Mouse (Mus musculus): ENCODE measurements around the gene Rnf128. TPM values are rescaled to one million over a fixed set of nuclear protein-coding genes. Genes with fewer than 3 reads are reported as not detected.

Gene Rnf128
- 5.5 and 6.7 TPM in 2 replicates for polyA plus RNA-seq (2015; fragmentation: Nextera tagmentation; extraction: Ambion mirVana)

DNA sequence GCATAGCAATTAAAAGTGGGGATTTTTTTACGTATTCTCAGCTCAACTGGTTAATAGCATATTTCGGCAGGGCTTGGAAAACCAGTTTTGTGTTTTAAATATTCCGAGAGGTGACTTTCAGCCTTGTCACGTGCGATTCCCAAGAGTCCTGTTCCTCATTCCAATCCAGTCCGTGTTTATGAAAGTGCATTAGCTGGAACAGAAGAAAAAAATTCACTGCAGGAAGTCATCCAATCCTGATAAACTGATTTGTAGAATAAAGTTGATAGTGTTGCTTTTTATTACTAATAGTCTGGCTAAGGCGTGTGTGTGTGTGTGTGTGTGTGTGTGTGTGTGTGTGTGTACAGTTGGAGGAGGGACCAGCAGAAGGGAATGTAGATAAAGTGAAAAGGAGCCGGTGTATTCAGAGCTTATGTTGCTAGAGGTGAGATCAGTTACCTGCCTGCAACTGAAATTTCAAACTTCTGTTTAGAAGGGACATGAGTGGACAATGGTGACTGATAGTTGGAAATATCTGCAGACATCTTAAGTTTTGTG is at the start of gene Rnf128:
TSS of gene Rnf128 (plus strand) at position 392 of the 537 bp plus-strand sequence.
- no peak for ATAC-seq
- H3K4me3 ChIP-seq (ENCODE audit: low read length), result no peak within 1 kb of the TSS
- 78% methylated on average over 8 of the region's 8 CpGs for WGBS
- H3K9ac ChIP-seq (ENCODE audit: low read depth, low read length), result no peak within 1 kb of the TSS
- H3K9me3 ChIP-seq (ENCODE audit: control insufficient read depth, low read length), result no peaks in the 10 kb centered on the region
- no peaks in the 10 kb centered on the region for H3K27me3 ChIP-seq (replicated peaks; ENCODE audit: control insufficient read depth, insufficient read depth, low read length)
- no peak within 1 kb of the TSS for H3K4me2 ChIP-seq (ENCODE audit: low read length)
- H3K27ac ChIP-seq (ENCODE audit: low read depth, low read length), result no peak within 1 kb of the TSS
- H3K4me1 ChIP-seq (ENCODE audit: control insufficient read depth, insufficient read depth, low read depth, low read length), result no peaks in the 10 kb centered on the region
- no peaks in the 10 kb centered on the region for H3K36me3 ChIP-seq (ENCODE audit: control insufficient read depth, insufficient read depth, low read length)

DNA sequence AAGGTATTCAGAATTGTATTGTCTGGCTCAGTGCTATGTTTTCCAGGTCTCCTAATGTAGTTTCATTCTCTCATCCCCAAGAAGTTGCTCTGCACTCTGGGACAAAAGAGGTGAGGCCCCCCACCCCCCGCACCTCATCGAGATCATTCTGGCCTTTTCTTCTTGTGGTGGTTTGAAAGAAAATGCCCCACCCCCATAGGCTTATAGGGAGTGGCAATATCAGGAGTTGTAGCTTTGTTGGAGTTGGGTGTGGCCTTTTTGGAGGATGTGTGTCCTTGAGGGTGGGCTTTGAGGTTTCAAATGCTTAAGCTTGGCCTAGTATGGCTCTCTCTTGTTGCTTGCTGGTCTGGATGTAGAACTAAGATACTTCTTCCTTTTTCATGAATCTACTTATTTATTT is 47.0 kb upstream of the Rnf128 start:
- no peak overlapping the region for H3K4me3 ChIP-seq (ENCODE audit: low read length)
- ATAC-seq, result no peak
- 92% methylated on average over 2 of the region's 2 CpGs for WGBS

DNA sequence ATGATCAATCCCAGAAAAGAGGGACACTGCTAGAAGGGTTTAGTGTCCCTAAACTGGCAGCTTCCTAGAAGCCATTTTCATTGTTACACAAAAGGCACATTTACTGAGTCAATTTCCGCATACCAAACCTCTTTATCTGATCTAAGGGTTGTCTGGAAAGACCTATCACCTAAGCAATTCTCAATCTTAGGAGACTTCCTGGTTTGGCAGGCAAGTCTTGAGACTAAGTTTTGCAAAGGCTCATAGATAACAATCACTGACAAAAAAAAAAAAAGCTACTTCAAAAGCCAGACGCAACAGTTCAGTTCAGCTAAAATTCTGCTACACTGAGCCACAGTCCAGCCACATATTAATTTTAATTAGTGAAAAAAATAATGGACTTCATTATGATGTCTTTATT is 43.9 kb upstream of the Rnf128 start:
- H3K27me3 ChIP-seq (replicated peaks; ENCODE audit: control insufficient read depth, insufficient read depth, low read length), result no peaks in the 10 kb centered on the region
- WGBS, result 88% methylated on average over 2 of the region's 2 CpGs
- H3K36me3 ChIP-seq (ENCODE audit: control insufficient read depth, insufficient read depth, low read length), result no peaks in the 10 kb centered on the region
- ATAC-seq, result no peak
- H3K9ac ChIP-seq (ENCODE audit: low read depth, low read length), result no peak overlapping the region
- no peak overlapping the region for H3K4me2 ChIP-seq (ENCODE audit: low read length)
- H3K4me3 ChIP-seq (ENCODE audit: low read length), result no peak overlapping the region
- no peak overlapping the region for H3K27ac ChIP-seq (ENCODE audit: low read depth, low read length)
- H3K4me1 ChIP-seq (ENCODE audit: control insufficient read depth, insufficient read depth, low read depth, low read length), result no peaks in the 10 kb centered on the region
- no peaks in the 10 kb centered on the region for H3K9me3 ChIP-seq (ENCODE audit: control insufficient read depth, low read length)

More for the DNA sequence above, 47.0 kb upstream of the Rnf128 start:
- Histone ChIP-seq H3K36me3 (ENCODE audit: control insufficient read depth, insufficient read depth, low read length) (no peaks in the 10 kb centered on the region), H3K4me2 (ENCODE audit: low read length) (no peak overlapping the region), H3K9me3 (ENCODE audit: control insufficient read depth, low read length) (no peaks in the 10 kb centered on the region), H3K27ac (ENCODE audit: low read depth, low read length) (no peak overlapping the region), H3K27me3 (replicated peaks; ENCODE audit: control insufficient read depth, insufficient read depth, low read length) (no peaks in the 10 kb centered on the region), H3K9ac (ENCODE audit: low read depth, low read length) (no peak overlapping the region), H3K4me1 (ENCODE audit: control insufficient read depth, insufficient read depth, low read depth, low read length) (no peaks in the 10 kb centered on the region)

DNA sequence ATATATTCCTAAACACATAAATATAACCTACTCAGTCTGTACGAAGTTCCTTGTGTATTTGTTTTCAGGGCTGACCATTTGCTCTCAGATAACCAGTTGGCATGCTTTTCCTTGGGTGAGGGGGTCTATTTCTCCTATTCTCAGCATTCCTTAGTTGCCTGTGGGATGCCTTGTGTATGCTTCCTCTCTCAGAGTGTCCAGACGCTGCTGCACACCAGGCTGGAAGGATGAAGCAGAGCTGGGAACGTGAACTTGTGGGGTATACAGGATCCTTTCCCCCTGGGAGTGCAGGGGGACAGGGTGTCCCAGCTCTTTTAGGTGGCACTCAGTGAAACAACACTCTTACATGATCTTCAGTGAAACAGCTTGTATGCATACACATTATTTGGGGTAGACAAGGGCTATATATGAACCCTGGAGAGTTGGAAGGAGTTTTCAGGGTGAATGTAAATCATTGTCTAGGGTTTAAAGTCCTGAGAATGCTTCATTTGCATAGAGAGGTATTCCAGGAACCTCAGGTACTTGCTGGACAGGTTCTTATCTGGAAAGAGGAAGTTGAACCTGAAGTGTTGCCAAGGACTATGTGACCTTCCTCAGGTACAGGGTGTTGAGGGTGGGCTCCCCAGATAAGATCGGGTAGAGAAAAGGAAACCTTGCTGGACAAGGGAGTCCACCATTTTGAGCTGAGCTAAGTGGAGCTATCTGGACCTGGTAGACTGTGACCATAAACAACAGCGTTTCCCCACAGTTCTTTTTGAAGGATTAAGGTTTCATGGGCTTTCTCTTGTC is 38.6 kb upstream of the Rnf128 start:
- Histone ChIP-seq H3K4me2 (ENCODE audit: low read length) (no peak overlapping the region), H3K4me3 (ENCODE audit: low read length) (no peak overlapping the region), H3K27me3 (replicated peaks; ENCODE audit: control insufficient read depth, insufficient read depth, low read length) (no peaks in the 10 kb centered on the region), H3K9me3 (ENCODE audit: control insufficient read depth, low read length) (no peaks in the 10 kb centered on the region), H3K36me3 (ENCODE audit: control insufficient read depth, insufficient read depth, low read length) (no peaks in the 10 kb centered on the region), H3K9ac (ENCODE audit: low read depth, low read length) (no peak overlapping the region), H3K4me1 (ENCODE audit: control insufficient read depth, insufficient read depth, low read depth, low read length) (no peaks in the 10 kb centered on the region), H3K27ac (ENCODE audit: low read depth, low read length) (no peak overlapping the region)
- WGBS, result 75% methylated on average over 5 of the region's 5 CpGs
- no peak for ATAC-seq

DNA sequence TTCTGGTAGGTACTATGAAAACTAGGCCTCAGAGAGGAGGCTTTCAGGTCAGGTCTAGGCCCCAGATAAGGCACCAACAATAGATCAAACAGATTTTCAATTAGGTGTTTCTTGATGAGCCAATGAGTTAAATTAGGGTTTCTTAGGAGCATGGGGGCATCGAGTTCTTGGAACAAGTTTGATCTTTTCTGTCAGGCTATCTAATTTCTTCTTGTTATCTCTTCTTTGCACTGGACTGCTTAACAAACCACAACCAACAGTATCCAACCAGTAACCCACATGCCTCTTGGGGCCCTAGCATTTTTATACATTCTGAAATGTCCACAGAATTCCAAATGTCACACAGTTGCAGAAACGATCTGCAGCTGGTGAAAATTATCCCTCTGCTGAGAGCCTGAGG is 37.4 kb upstream of the Rnf128 start:
- WGBS, result 82% methylated on average over 2 of the region's 2 CpGs
- Histone ChIP-seq H3K4me3 (ENCODE audit: low read length) (no peak overlapping the region), H3K9ac (ENCODE audit: low read depth, low read length) (no peak overlapping the region), H3K27ac (ENCODE audit: low read depth, low read length) (no peak overlapping the region), H3K9me3 (ENCODE audit: control insufficient read depth, low read length) (no peaks in the 10 kb centered on the region), H3K36me3 (ENCODE audit: control insufficient read depth, insufficient read depth, low read length) (no peaks in the 10 kb centered on the region), H3K4me2 (ENCODE audit: low read length) (no peak overlapping the region), H3K27me3 (replicated peaks; ENCODE audit: control insufficient read depth, insufficient read depth, low read length) (no peaks in the 10 kb centered on the region), H3K4me1 (ENCODE audit: control insufficient read depth, insufficient read depth, low read depth, low read length) (no peaks in the 10 kb centered on the region)
- no peak for ATAC-seq

DNA sequence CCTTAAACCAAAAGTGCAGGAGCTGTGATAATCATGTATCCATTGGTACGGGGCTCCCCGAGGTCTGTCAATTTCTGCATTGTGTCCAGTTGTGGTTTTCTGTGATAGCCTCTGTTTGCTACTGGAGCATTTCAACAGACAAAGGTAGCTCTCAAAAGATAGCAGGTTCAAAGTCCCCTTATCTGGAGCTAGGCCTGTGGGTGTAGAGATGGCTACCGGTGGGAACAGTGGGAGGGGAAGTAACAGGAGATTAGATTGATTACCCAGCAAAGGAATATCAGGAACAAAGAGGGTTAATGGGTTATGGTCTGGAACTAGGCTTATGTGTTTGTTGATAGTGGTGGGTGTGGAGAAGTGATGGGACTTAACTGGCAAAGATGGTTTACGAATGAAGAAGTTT is 36.1 kb upstream of the Rnf128 start:
- Histone ChIP-seq H3K9ac (ENCODE audit: low read depth, low read length) (no peak overlapping the region), H3K27me3 (replicated peaks; ENCODE audit: control insufficient read depth, insufficient read depth, low read length) (no peaks in the 10 kb centered on the region), H3K4me1 (ENCODE audit: control insufficient read depth, insufficient read depth, low read depth, low read length) (no peaks in the 10 kb centered on the region), H3K4me2 (ENCODE audit: low read length) (no peak overlapping the region), H3K36me3 (ENCODE audit: control insufficient read depth, insufficient read depth, low read length) (no peaks in the 10 kb centered on the region), H3K27ac (ENCODE audit: low read depth, low read length) (no peak overlapping the region), H3K4me3 (ENCODE audit: low read length) (no peak overlapping the region), H3K9me3 (ENCODE audit: control insufficient read depth, low read length) (no peaks in the 10 kb centered on the region)
- 87% methylated on average over 4 of the region's 4 CpGs for WGBS
- no peak for ATAC-seq

DNA sequence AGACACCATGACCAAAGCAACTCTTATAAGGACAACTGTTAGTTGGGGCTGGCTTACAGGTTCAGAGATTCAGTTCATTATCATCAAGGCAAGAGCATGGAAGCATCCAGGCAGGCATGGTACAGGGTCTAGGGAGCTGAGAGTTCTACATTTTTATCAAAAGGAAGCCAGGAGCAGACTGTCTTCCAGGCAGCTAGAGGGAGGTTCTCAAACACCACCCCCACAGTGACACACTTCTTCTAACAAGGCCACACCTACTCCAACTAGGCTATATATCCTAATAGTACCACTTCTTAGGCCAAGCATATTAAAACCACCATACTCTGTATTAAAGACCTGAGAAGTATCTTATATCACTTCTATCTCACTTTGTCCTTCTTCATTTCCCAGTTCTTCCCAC is 33.4 kb upstream of the Rnf128 start:
- Histone ChIP-seq H3K4me1 (ENCODE audit: control insufficient read depth, insufficient read depth, low read depth, low read length) (no peaks in the 10 kb centered on the region), H3K9me3 (ENCODE audit: control insufficient read depth, low read length) (no peaks in the 10 kb centered on the region), H3K4me3 (ENCODE audit: low read length) (no peak overlapping the region), H3K27ac (ENCODE audit: low read depth, low read length) (no peak overlapping the region), H3K36me3 (ENCODE audit: control insufficient read depth, insufficient read depth, low read length) (no peaks in the 10 kb centered on the region), H3K4me2 (ENCODE audit: low read length) (no peak overlapping the region), H3K27me3 (replicated peaks; ENCODE audit: control insufficient read depth, insufficient read depth, low read length) (no peaks in the 10 kb centered on the region), H3K9ac (ENCODE audit: low read depth, low read length) (no peak overlapping the region)
- ATAC-seq, result no peak

DNA sequence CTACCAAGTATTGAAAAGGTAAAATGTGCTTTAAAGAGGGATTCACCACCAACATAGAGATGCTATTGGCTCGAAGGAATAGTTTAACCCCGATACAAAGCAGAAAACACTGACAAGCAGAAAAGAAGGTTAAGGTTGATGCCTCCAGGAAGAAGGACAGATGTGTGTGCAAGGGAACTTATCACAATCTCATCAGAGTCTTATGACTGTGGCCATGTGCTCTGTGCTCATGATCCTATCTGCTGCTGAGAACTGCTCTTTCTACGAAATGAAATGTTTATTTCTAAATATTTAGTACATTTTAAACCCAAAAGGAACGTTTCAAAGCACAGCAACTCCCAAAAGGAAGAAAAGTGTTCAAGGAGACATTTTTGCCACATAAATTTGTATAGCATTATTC is 30.8 kb upstream of the Rnf128 start:
- 77% methylated on average over 4 of the region's 4 CpGs for WGBS

DNA sequence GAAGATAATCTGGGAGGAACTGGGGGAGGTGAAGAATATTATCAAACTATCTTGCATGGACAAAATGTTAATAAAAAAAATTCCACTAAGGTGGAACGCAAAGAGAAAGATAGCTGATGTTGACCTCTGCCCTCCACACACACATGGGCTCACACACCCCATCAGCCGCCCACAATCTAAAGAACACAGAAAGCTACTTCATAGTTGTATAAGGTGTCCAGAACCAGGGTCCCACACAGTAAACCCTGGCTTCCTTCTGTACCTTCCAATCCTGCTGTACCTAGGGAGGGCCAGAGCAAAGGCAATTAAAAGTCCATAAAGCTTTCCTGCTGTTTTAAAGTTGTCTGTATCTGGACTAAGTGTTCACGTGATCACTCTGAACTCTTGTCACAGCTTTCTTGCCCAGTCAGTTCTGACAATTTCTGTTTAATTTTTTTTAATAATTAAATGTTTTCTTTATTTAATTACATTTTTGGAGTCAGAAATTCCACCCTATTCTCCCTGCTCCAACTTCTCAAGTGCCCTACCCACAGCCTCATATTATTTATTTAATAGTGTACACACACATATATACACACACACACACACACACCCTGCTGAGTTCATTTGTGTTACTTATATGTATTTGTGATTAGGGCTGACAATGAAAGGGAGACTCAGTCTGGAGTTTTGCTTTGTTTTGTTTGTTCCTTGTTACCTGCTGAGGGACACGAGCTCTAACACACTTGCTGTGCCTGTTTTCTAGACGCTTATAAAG is 25.3 kb upstream of the Rnf128 start:
- H3K9me3 ChIP-seq (ENCODE audit: control insufficient read depth, low read length), result no peaks in the 10 kb centered on the region
- 81% methylated on average over 5 of the region's 5 CpGs for WGBS
- no peaks in the 10 kb centered on the region for H3K27me3 ChIP-seq (replicated peaks; ENCODE audit: control insufficient read depth, insufficient read depth, low read length)
- no peaks in the 10 kb centered on the region for H3K4me1 ChIP-seq (ENCODE audit: control insufficient read depth, insufficient read depth, low read depth, low read length)
- H3K9ac ChIP-seq (ENCODE audit: low read depth, low read length), result no peak overlapping the region
- no peak for ATAC-seq
- H3K4me2 ChIP-seq (ENCODE audit: low read length), result no peak overlapping the region
- H3K36me3 ChIP-seq (ENCODE audit: control insufficient read depth, insufficient read depth, low read length), result no peaks in the 10 kb centered on the region
- no peak overlapping the region for H3K4me3 ChIP-seq (ENCODE audit: low read length)
- no peak overlapping the region for H3K27ac ChIP-seq (ENCODE audit: low read depth, low read length)

More for the DNA sequence above, 30.8 kb upstream of the Rnf128 start:
- no peak for ATAC-seq
- no peaks in the 10 kb centered on the region for H3K4me1 ChIP-seq (ENCODE audit: control insufficient read depth, insufficient read depth, low read depth, low read length)
- no peak overlapping the region for H3K4me2 ChIP-seq (ENCODE audit: low read length)
- no peak overlapping the region for H3K9ac ChIP-seq (ENCODE audit: low read depth, low read length)
- H3K27ac ChIP-seq (ENCODE audit: low read depth, low read length), result no peak overlapping the region
- H3K9me3 ChIP-seq (ENCODE audit: control insufficient read depth, low read length), result no peaks in the 10 kb centered on the region
- H3K36me3 ChIP-seq (ENCODE audit: control insufficient read depth, insufficient read depth, low read length), result no peaks in the 10 kb centered on the region
- no peaks in the 10 kb centered on the region for H3K27me3 ChIP-seq (replicated peaks; ENCODE audit: control insufficient read depth, insufficient read depth, low read length)
- H3K4me3 ChIP-seq (ENCODE audit: low read length), result no peak overlapping the region

Measured in hindbrain, embryonic 16.5 days (tissue).